Mouse (Mus musculus): ENCODE results near the gene Olfr1065.
"Not testable (repeated sequence)": the region's sequence is repeated elsewhere in the genome, so short reads cannot be mapped to it uniquely, and the experiment has no call there.

Gene Olfr1065

GRCm38 (mm10) chr2:86450491-86450890 lies at the start of gene Olfr1065:
Gene Olfr1065, minus strand, starts transcription at chr2:86450591.
- DNase-seq: not testable (repeated sequence)

GRCm38 (mm10) chr2:86487286-86487685 lies 36.9 kb upstream of the Olfr1065 start, which contains the start of gene Olfr228:
Gene Olfr228, minus strand, starts transcription at chr2:86487386.
- no peak for DNase-seq

- DNase-seq: no peak
Measured at GRCm38 (mm10) chr2:86464442-86465109, 14.2 kb upstream of the Olfr1065 start.

GRCm38 (mm10) chr2:86460434-86460833 lies 10.0 kb upstream of the Olfr1065 start:
- no peak for DNase-seq

- no peak for DNase-seq
Measured at GRCm38 (mm10) chr2:86456169-86456568, 5.8 kb upstream of the Olfr1065 start, which contains the start of gene Olfr1066. Gene Olfr1066, minus strand, starts transcription at chr2:86456269.

- not testable (repeated sequence) for DNase-seq
Measured at GRCm38 (mm10) chr2:86442101-86442500, 8.3 kb downstream of the Olfr1065 start.

GRCm38 (mm10) chr2:86428511-86428910 lies 21.9 kb downstream of the Olfr1065 start:
- DNase-seq: not testable (repeated sequence)

GRCm38 (mm10) chr2:86426649-86427048 lies 23.7 kb downstream of the Olfr1065 start, which contains the start of gene Olfr1062:
Gene Olfr1062, minus strand, starts transcription at chr2:86426749.
- not testable (repeated sequence) for DNase-seq

GRCm38 (mm10) chr2:86413950-86414349 lies 36.4 kb downstream of the Olfr1065 start, which contains the start of gene Olfr1061:
Gene Olfr1061, minus strand, starts transcription at chr2:86414050.
- DNase-seq: no peak

GRCm38 (mm10) chr2:86395114-86395513 lies 55.3 kb downstream of the Olfr1065 start:
- DNase-seq: no peak
